Mouse (Mus musculus) liver, embryonic 16.5 days (tissue): Measurements from ENCODE around the gene Dlg3. TPM values are rescaled to one million over a fixed set of nuclear protein-coding genes. Genes with fewer than 3 reads are reported as not detected.

Experiments
- ATAC-seq: fragments of 200-750 bp; cut with Nextera tagmentation; 2 replicates; pipeline ENCODE4 v1.8.0; 2017; ENCODE audit warnings: low read depth, mild to moderate bottlenecking, moderate number of reproducible peaks, moderate library complexity
- H3K27ac ChIP-seq: fragments of 300-500 bp; sonication (generic); 2 replicates; pipeline ENCODE4 v1.5.1; 2014; ENCODE audit warnings: mild to moderate bottlenecking, low read length
- H3K27me3 ChIP-seq: fragments of 300-500 bp; sonication (generic); 2 replicates; pipeline ENCODE4 v1.6.1; 2014; ENCODE audit warnings: low read depth, low read length, mixed read lengths; ENCODE audit not compliant: control insufficient read depth, insufficient read depth
- H3K36me3 ChIP-seq: fragments of 300-500 bp; sonication (generic); 2 replicates; pipeline ENCODE4 v1.6.1; 2014; ENCODE audit warnings: mild to moderate bottlenecking; ENCODE audit not compliant: control insufficient read depth, insufficient read depth
- H3K4me1 ChIP-seq: fragments of 300-500 bp; sonication (generic); 2 replicates; pipeline ENCODE4 v1.6.1; 2014; ENCODE audit warnings: low read depth, low read length, mixed read lengths; ENCODE audit not compliant: control insufficient read depth
- H3K4me2 ChIP-seq: fragments of 300-500 bp; sonication (generic); 2 replicates; pipeline ENCODE4 v1.6.1; 2014; ENCODE audit warnings: low read depth, low read length, mixed read lengths
- H3K4me3 ChIP-seq: fragments of 300-500 bp; sonication (generic); 2 replicates; pipeline ENCODE4 v1.5.1; 2014; ENCODE audit warnings: low read depth, mild to moderate bottlenecking, low read length
- H3K9ac ChIP-seq: fragments of 300-500 bp; sonication (generic); 2 replicates; pipeline ENCODE4 v1.6.1; 2014; ENCODE audit warnings: low read depth, low read length
- H3K9me3 ChIP-seq: fragments of 300-500 bp; sonication (generic); replicated peaks from 2 replicates; pipeline ENCODE4 v1.6.1; 2016; ENCODE audit warnings: low read length; ENCODE audit not compliant: control insufficient read depth
- WGBS: fragments of 180-500 bp; shearing (Covaris S2); extraction: QIAGEN DNeasy Blood & Tissue Kit; methylation state at CpG from one replicate; pipeline ENCODE4 v1.1.7; 2014; ENCODE audit not compliant: insufficient replicate concordance; 5-methylcytosine and 5-hydroxymethylcytosine counted together
- polyA plus RNA-seq: library from polyadenylated mRNA; unstranded; fragments of >200 nt; fragmentation: Nextera tagmentation; extraction: Ambion mirVana; gene quantifications from 2 replicates; pipeline ENCODE4 v1.2.1, GENCODE M21; 2015

Gene Dlg3
- polyA plus RNA-seq, 1 experiment from 2014 or later: 0.72 TPM

GRCm38 (mm10) chrX:100789322-100789721, 21.8 kb downstream of the Dlg3 start:
- ATAC-seq: no peak
- Histone ChIP-seq H3K9me3 (no peaks in the 10 kb centered on the region), H3K4me2 (no peak overlapping the region), H3K36me3 (no peaks in the 10 kb centered on the region), H3K4me3 (no peak overlapping the region), H3K4me1 (no peaks in the 10 kb centered on the region), H3K9ac (no peak overlapping the region), H3K27me3 (no peaks in the 10 kb centered on the region), H3K27ac (no peak overlapping the region)
- WGBS: 58% methylated on average over 4 of the region's 4 CpGs

GRCm38 (mm10) chrX:100796041-100796740, 28.7 kb downstream of the Dlg3 start:
- no peak overlapping the region for H3K4me3 ChIP-seq
- H3K27ac ChIP-seq: no peak overlapping the region
- H3K4me1 ChIP-seq: no peaks in the 10 kb centered on the region
- H3K36me3 ChIP-seq: no peaks in the 10 kb centered on the region
- no peak overlapping the region for H3K4me2 ChIP-seq
- no peak for ATAC-seq
- no peaks in the 10 kb centered on the region; the same call in 1 of the 2 replicates for H3K27me3 ChIP-seq
- H3K9me3 ChIP-seq: no peaks in the 10 kb centered on the region
- WGBS: 52% methylated on average over 6 of the region's 6 CpGs
- no peak overlapping the region for H3K9ac ChIP-seq

- H3K4me2 ChIP-seq: no peak overlapping the region
- H3K27ac ChIP-seq: no peak overlapping the region
- no peaks in the 10 kb centered on the region; the same call in 1 of the 2 replicates for H3K27me3 ChIP-seq
- no peak overlapping the region for H3K4me3 ChIP-seq
- H3K9me3 ChIP-seq: no peaks in the 10 kb centered on the region
- WGBS: 59% methylated on average over 3 of the region's 3 CpGs
- no peaks in the 10 kb centered on the region for H3K36me3 ChIP-seq
- no peak overlapping the region for H3K9ac ChIP-seq
- H3K4me1 ChIP-seq: no peaks in the 10 kb centered on the region
- ATAC-seq: no peak
Measured at GRCm38 (mm10) chrX:100796741-100797090, 29.2 kb downstream of the Dlg3 start.

- H3K4me3 ChIP-seq: no peak overlapping the region
- H3K27me3 ChIP-seq: no peaks in the 10 kb centered on the region; the same call in 1 of the 2 replicates
- H3K4me2 ChIP-seq: no peak overlapping the region
- no peak overlapping the region for H3K27ac ChIP-seq
- WGBS: 72% methylated on average over 4 of the region's 4 CpGs
- no peaks in the 10 kb centered on the region for H3K36me3 ChIP-seq
- H3K9ac ChIP-seq: no peak overlapping the region
- H3K4me1 ChIP-seq: no peaks in the 10 kb centered on the region
- H3K9me3 ChIP-seq: no peaks in the 10 kb centered on the region
- ATAC-seq: no peak
Measured at GRCm38 (mm10) chrX:100797370-100797769, 29.8 kb downstream of the Dlg3 start.

- ATAC-seq: no peak
- no peak overlapping the region for H3K4me3 ChIP-seq
- H3K9ac ChIP-seq: no peak overlapping the region
- H3K4me2 ChIP-seq: no peak overlapping the region
- H3K9me3 ChIP-seq: no peaks in the 10 kb centered on the region
- no peak overlapping the region for H3K27ac ChIP-seq
- no peaks in the 10 kb centered on the region for H3K4me1 ChIP-seq
- H3K36me3 ChIP-seq: no peaks in the 10 kb centered on the region
- no peaks in the 10 kb centered on the region; the same call in 1 of the 2 replicates for H3K27me3 ChIP-seq
- WGBS: 64% methylated on average over 7 of the region's 7 CpGs
Measured at GRCm38 (mm10) chrX:100797851-100798527, 30.5 kb downstream of the Dlg3 start.

- Histone ChIP-seq H3K4me3 (no peak overlapping the region), H3K9me3 (no peaks in the 10 kb centered on the region), H3K4me2 (no peak overlapping the region), H3K9ac (no peak overlapping the region), H3K27me3 (no peaks in the 10 kb centered on the region; the same call in 1 of the 2 replicates), H3K36me3 (no peaks in the 10 kb centered on the region), H3K4me1 (no peaks in the 10 kb centered on the region), H3K27ac (no peak overlapping the region)
- ATAC-seq: no peak
- WGBS: 25% methylated on average over 2 of the region's 2 CpGs
Measured at GRCm38 (mm10) chrX:100800643-100801042, 33.1 kb downstream of the Dlg3 start.

GRCm38 (mm10) chrX:100802034-100802433, 34.5 kb downstream of the Dlg3 start:
- no peak for ATAC-seq
- WGBS: 60% methylated on average over 6 of the region's 6 CpGs
- Histone ChIP-seq H3K4me1 (no peaks in the 10 kb centered on the region), H3K27me3 (no peaks in the 10 kb centered on the region), H3K36me3 (no peaks in the 10 kb centered on the region), H3K4me2 (no peak overlapping the region), H3K4me3 (no peak overlapping the region), H3K9ac (no peak overlapping the region), H3K9me3 (no peaks in the 10 kb centered on the region), H3K27ac (no peak overlapping the region)

GRCm38 (mm10) chrX:100811129-100811528, 43.6 kb downstream of the Dlg3 start:
- no peaks in the 10 kb centered on the region for H3K9me3 ChIP-seq
- no peaks in the 10 kb centered on the region for H3K36me3 ChIP-seq
- no peaks in the 10 kb centered on the region for H3K4me1 ChIP-seq
- H3K27me3 ChIP-seq: no peaks in the 10 kb centered on the region
- ATAC-seq: no peak
- no peak overlapping the region for H3K4me2 ChIP-seq
- no peak overlapping the region for H3K9ac ChIP-seq
- H3K4me3 ChIP-seq: no peak overlapping the region
- WGBS: 65% methylated on average over 4 of the region's 4 CpGs
- H3K27ac ChIP-seq: no peak overlapping the region

- H3K9me3 ChIP-seq: no peaks in the 10 kb centered on the region
- no peaks in the 10 kb centered on the region for H3K36me3 ChIP-seq
- no peak overlapping the region for H3K9ac ChIP-seq
- no peaks in the 10 kb centered on the region for H3K4me1 ChIP-seq
- H3K27ac ChIP-seq: no peak overlapping the region
- no peak overlapping the region for H3K4me2 ChIP-seq
- H3K4me3 ChIP-seq: no peak overlapping the region
- H3K27me3 ChIP-seq: no peaks in the 10 kb centered on the region
- no peak for ATAC-seq
- 54% methylated on average over 8 of the region's 8 CpGs for WGBS
Measured at GRCm38 (mm10) chrX:100814139-100814538, 46.6 kb downstream of the Dlg3 start.
